Mouse (Mus musculus) spleen, postnatal 10 days (tissue): ENCODE results near the gene Rrp8.

ENCODE experiments used
- DNase-seq, 2 experiments: peaks; one replicate each; pipeline ENCODE4 v3.0.0; 2021 to 2022; ENCODE audit warnings: low spot score in 2 of 2

Rrp8 gene

GRCm38 (mm10) chr7:105736911-105737521 is at the start of gene Rrp8:
TSS of gene Rrp8 (minus strand) at chr7:105737385.
- peak; percentile 65 to 77 for DNase-seq

DNA sequence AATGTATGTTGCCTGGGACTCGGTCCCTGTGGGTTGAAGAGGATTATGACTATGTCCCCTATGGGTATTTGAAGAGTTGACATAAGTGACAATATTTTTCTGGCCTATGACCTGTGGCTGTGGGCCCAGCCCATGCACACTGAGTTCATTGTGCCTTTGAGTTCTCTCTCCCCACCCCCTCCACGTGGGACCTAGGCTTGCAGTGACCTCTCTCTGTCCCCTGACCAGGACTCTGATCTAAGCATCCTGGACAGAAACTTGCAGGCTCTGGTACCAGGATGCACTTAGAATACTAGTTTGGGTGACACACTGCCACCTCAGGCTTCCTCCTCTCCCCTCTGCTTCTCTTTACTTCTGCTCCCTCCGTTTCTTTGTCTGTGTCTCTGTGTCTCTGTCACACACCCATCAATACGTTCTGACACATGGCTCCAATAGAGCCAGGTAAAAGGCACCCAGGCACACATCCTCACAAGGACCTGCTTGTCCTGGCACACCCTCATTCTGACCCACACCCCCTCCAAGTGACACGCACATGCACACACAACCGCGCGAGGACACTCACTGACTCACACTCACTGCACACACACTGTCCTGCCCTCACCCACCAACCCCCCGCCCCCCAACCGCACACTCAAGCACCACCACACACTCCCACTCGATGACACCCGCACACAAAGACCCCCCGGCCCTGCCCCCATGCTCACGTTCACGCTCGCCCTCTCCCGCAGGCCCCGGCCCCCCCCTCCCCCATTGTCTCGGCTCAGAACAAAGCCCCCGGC is 49.5 kb upstream of the Rrp8 start:
- no peak for DNase-seq

- no peak for DNase-seq
Observed at GRCm38 (mm10) chr7:105784556-105784955, 47.4 kb upstream of the Rrp8 start.

DNA sequence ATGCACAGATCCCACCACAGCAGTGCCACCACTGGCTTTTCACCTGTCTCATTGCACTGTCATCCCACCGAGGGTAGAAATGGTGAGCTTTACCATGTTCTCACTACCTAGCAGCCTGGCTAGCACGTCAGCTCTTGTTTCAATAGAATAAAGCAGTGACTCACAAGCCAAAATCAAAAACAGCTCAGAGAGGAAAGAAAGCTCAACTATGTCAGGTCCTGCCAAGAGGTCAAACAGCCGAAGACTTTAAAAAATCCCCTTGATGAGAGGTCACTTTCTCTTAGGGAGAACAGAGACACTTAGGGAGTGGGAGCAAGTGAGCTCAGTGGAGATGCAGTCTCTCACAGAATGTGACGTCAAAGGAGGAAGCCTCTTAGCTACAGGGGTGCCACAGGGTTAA is 46.7 kb upstream of the Rrp8 start:
- DNase-seq, result no peak

GRCm38 (mm10) chr7:105778553-105779265 is 41.5 kb upstream of the Rrp8 start:
- no peak for DNase-seq

GRCm38 (mm10) chr7:105777797-105778552 is 40.8 kb upstream of the Rrp8 start:
- no peak for DNase-seq

- DNase-seq, result no peak
Observed at GRCm38 (mm10) chr7:105777316-105777715, 40.1 kb upstream of the Rrp8 start.

DNA sequence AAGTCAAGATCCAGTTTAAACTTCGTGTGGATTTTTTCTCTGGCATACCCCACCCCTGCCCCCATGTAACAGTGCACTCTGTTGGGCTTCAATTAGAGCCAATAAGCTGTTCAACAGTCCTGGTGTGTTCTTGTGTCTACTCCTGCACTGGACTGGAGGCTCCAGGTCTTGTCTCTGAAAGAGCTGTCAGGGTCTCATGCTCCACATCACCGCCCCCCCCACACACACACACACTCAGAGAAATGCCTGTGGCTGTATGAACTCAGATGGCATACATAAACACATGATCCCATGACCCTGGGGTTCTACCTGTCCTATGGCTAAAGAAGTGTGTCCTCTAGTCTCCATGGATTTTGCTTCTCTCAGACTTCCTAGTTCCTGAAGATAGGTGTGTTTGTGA is 38.8 kb upstream of the Rrp8 start:
- DNase-seq, result no peak

- DNase-seq, result no peak
Observed at GRCm38 (mm10) chr7:105774661-105775060, 37.5 kb upstream of the Rrp8 start.

GRCm38 (mm10) chr7:105773041-105773440 is 35.9 kb upstream of the Rrp8 start:
- DNase-seq, result no peak

DNA sequence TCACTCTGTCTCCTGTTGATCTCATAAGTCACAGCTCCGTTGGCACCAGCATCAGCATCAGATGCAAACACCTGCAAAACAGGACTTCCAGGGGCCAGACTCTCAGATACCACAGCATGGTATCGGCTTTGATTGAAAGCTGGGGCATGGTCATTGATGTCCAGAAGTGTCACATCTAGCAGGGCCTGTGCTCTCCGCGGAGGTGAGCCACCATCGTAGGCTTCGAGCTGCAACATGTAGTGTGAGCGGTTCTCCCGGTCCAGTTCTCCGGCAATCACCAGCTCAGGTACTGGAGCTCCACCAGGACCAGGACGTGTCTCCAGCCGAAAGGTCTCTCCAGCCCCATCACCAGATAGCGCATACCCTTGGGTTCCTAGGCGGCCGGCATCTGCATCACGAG is 35.1 kb upstream of the Rrp8 start:
- no peak for DNase-seq

DNA sequence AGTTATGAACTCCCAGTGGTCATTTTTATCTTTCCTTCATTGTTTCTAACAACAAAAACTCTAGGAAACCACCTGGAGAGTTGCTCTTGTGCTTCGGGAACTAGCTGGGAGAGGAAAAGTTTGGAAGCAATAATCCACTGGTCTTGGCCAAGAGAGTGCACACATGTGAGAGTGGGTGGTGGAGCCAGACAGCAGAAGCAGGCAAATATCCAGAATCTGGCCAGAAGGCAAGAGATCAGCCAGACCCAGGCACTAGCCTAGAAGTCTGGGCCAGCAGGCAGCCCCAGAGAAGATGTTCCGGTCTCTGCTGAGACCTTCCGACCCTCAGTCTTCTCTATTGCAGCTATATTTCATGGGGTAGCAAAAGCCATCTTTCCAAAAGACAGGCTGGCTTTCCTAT is 32.8 kb upstream of the Rrp8 start:
- no peak for DNase-seq

- no peak for DNase-seq
Observed at GRCm38 (mm10) chr7:105767729-105768165, 30.6 kb upstream of the Rrp8 start.

DNA sequence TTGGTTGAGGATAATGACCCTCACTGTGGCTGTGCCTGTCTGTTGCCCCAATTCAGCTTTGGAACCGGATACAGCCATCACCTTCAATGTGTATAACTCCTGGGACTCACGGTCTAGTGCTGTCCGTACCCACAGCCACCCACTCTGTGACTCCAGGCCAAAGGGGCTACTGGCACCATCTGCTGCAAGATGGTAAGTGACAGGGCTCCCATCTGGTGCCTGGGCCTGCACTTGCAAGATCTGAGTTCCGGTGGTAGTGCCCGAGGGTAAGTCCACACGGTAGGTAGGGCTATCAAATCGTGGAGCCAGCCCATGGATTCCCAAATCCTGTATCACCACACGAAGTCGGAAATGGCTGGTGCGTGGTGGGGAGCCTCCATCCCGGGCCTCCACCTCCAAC is 27.1 kb upstream of the Rrp8 start:
- no peak for DNase-seq

DNA sequence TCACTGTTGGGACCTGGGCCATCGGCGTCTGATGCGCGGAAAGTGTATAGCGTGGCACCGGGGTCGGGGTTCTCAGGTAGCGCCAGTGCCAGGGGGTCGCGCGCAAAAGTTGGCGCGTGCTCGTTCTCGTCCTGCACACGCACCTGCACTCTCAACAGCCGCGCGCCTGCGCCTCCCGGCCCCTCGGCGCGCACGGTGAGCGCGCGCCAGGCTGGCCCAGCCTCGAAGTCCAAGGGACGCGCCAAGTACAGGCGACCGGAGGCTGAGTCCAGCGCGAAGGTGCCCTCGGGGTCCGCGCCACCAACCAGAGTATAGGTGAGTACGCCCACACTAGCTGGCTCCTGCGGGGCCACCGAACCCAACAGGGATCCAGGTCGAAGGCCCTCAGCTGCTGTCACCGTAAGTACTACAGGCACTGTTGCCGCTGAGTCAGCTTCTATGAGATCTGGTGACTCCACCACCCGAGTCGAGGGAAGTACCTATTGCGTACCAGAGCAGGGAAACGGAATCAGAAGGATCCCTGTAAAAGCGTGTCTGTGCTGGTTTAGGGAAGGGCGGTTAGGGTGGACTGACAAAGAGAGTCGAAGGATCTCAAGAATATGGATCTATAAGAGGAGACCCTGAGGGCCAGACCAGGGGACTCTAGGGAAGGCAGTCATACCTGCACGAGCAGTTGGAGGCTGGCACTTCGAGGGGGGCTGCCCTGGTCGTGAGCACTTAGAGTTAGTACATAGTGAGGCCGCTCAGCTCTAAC is 25.5 kb upstream of the Rrp8 start:
- no peak for DNase-seq

DNA sequence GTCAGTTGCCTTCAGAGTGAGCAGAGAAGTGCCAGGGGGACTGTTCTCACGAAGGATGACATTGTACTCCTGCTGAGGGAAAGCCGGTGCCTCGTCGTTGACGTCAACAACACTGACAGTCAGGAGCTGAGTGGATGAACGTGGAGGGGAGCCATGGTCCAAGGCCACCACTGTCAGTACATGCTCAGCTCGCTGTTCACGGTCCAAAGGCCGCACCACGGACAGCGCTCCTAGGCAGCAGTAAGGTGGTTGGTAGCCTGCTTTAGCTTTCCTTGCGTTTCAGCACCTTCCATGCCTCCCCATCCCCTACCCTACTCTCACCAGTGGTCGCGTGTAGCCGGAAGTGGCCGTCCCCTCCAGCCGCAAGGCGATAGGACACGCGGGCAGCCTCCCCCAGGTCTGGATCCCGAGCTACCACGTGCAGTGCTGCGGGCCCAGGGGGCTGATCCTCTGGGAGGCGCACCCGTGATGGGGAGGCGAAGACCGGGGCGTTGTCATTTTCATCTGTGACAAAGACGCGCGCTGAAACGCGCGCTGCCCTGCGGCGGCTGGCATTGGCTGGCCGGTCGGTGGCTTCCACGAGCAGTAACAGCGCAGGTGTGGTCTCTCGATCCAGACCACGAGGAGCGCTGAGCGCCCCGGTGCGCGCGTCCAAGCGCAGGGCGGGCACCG is 24.8 kb upstream of the Rrp8 start:
- no peak for DNase-seq

- DNase-seq, result no peak
Observed at GRCm38 (mm10) chr7:105753281-105753680, 16.1 kb upstream of the Rrp8 start.

- DNase-seq, result no peak
Observed at GRCm38 (mm10) chr7:105752716-105753115, 15.5 kb upstream of the Rrp8 start.

GRCm38 (mm10) chr7:105751491-105752433 is 14.6 kb upstream of the Rrp8 start, which contains the start of gene Tpp1:
TSS of gene Tpp1 (minus strand) at chr7:105752235.
- peak; percentile 75 to 91 for DNase-seq

DNA sequence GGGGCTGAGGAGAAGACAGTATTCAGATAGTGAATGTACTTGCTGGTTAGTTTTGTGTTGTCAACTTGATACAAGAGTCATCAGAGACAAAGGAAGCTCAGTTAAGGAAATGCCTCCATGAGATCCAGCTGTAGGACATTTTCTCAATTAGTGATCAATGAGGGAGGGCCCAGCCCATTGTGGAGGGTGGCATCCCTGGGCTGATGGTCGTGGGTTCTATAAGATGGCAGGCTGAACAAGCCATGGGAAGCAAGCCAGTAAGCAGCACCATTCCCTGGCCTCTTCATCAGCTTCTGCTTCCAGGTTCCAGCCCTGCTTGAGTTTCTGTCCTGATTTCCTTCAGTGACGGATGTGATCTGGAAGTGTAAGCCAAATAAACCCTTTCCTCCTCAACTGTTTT is 10.6 kb upstream of the Rrp8 start:
- DNase-seq, result no peak
